Comparison of ENCODE assay signal across 8 mouse cellular contexts in genomic region chr4:53631316-53632010, GRCm38 (mm10). TPM values are rescaled to one million over a fixed set of nuclear protein-coding genes. Genes with fewer than 3 reads are reported as not detected.
A peak's percentile ranks its signal among the peaks of the same experiment; 100 is the strongest.
DNase-seq lines count a peak whose midpoint lies in the region; ATAC-seq lines count a peak whose summit lies in the region.

Gene Fsd1l (plus strand): TSS chr4:53631471.

- no peaks in the 10 kb centered on the region for H3K36me3 ChIP-seq in hindbrain, embryonic 12.5 days

- peak; percentile 90 for ATAC-seq in hindbrain, embryonic 12.5 days (ENCODE audit: low FRiP score)

- peak within 1 kb of the TSS; percentile 93 for H3K9ac ChIP-seq in hindbrain, embryonic 12.5 days

- peaks cover 33% of the 10 kb centered on the region for H3K4me1 ChIP-seq in hindbrain, embryonic 12.5 days

- DNase-seq in T-cell, adult 2 months (ENCODE audit: low spot score) = peak; percentile 10
- DNase-seq in cerebellum, postnatal 14 days = peak; percentile 89 to 91
- DNase-seq in frontal cortex, postnatal 14 days (ENCODE audit: low spot score in 2 of 2) = peak; percentile 57 to 73
- peak; percentile 80 to 82 for DNase-seq in layer of hippocampus, postnatal 36 days
- DNase-seq in lung, postnatal 14 days = peak; percentile 75
- DNase-seq in retina, embryonic 14.5 days (ENCODE audit: low spot score) = peak; percentile 84
- DNase-seq in thymus, postnatal 25 days = peak; percentile 60

- no peaks in the 10 kb centered on the region for H3K27me3 ChIP-seq in hindbrain, embryonic 12.5 days

- under 1% methylated on average over 70 of the region's 88 CpGs for WGBS in hindbrain, embryonic 12.5 days

- H3K4me2 ChIP-seq in hindbrain, embryonic 12.5 days (replicated peaks) = peak within 1 kb of the TSS; percentile 65

- peak within 1 kb of the TSS; percentile 93 for H3K27ac ChIP-seq in hindbrain, embryonic 12.5 days

- no peaks in the 10 kb centered on the region for H3K9me3 ChIP-seq in hindbrain, embryonic 12.5 days (replicated peaks)

- H3K4me3 ChIP-seq in hindbrain, embryonic 12.5 days = peak within 1 kb of the TSS; percentile 88

RNA-seq across cellular contexts. Expression of gene Fsd1l, which starts in this region (rescaled TPM):
- 29.9 and 34.0 TPM in 2 replicates for polyA plus RNA-seq in hindbrain, embryonic 12.5 days (2016; fragmentation: Nextera tagmentation; extraction: Ambion mirVana)
- total RNA-seq in layer of hippocampus, postnatal 36 days (2021) = 10 to 100 TPM; 32.8 to 35.4 TPM

Comparison
In these comparisons a context has a peak if more than half of its experiments do, and no peak if none do; other contexts are left out.
1. Peak in every context shown above with its lines: DNase-seq, ATAC-seq, H3K4me3 ChIP-seq and H3K27ac ChIP-seq.
2. DNase-seq: peak in every context shown above with its lines; median percentile 90 in cerebellum, postnatal 14 days; 84 in retina, embryonic 14.5 days; 81 in layer of hippocampus, postnatal 36 days; 75 in lung, postnatal 14 days; 65 in frontal cortex, postnatal 14 days; 60 in thymus, postnatal 25 days; 10 in T-cell, adult 2 months.